Mouse (Mus musculus): ENCODE data around the gene Insl3. TPM values are rescaled to one million over a fixed set of nuclear protein-coding genes. Genes with fewer than 3 reads are reported as not detected.

Gene Insl3
- polyA plus RNA-seq, 1 experiment from 2014 or later = not detected

GRCm38 (mm10) chr8:71668220-71668975 lies 20.6 kb upstream of the Insl3 start:
- H3K27me3 ChIP-seq = peaks cover 56% of the 10 kb centered on the region
- ATAC-seq (ENCODE audit: low FRiP score) = no peak
- 4% methylated on average over 21 of the region's 21 CpGs for WGBS
- peaks cover 6% of the 10 kb centered on the region; the same call in 1 of the 2 replicates for H3K36me3 ChIP-seq
- H3K4me1 ChIP-seq = peaks cover 53% of the 10 kb centered on the region
- H3K9ac ChIP-seq = peak overlapping the region; percentile 45
- H3K27ac ChIP-seq = peak overlapping the region; percentile 56
- peak overlapping the region; percentile 10; the same call in 1 of the 2 replicates for H3K4me3 ChIP-seq
- peak overlapping the region; percentile 37 for H3K4me2 ChIP-seq (replicated peaks)
- H3K9me3 ChIP-seq (replicated peaks) = no peaks in the 10 kb centered on the region

DNA sequence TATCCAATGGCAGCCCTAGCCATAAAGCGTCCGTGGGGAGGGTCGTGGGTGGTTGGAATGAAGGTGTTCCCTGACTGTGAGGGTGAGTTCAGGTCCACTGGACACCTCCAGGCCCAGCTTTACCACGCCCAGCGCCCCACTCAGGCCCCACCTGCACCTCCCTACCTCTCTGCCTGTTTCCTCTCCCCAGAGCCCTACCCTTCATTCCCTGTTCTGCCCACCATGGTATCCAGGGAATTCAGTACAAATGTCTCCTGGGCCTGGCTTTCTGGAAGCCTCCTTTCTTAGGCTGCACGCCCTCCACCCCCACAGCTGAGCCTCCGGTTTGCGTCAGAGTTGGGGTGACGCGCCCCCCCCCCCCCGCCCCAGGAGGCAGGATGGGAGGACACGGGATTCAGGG lies 18.8 kb upstream of the Insl3 start:
- ATAC-seq (ENCODE audit: low FRiP score) = peak; percentile 18
- Histone ChIP-seq H3K36me3 (no peaks in the 10 kb centered on the region), H3K4me3 (peak overlapping the region; percentile 70), H3K9me3 (replicated peaks) (no peaks in the 10 kb centered on the region), H3K27me3 (peaks cover 51% of the 10 kb centered on the region), H3K27ac (peak overlapping the region; percentile 88), H3K4me1 (peaks cover 50% of the 10 kb centered on the region), H3K4me2 (replicated peaks) (peak overlapping the region; percentile 93), H3K9ac (peak overlapping the region; percentile 76)
- WGBS = 6% methylated on average over 11 of the region's 12 CpGs

- Histone ChIP-seq H3K27ac (peak overlapping the region; percentile 88), H3K4me2 (replicated peaks) (peak overlapping the region; percentile 93), H3K4me1 (peaks cover 44% of the 10 kb centered on the region), H3K36me3 (no peaks in the 10 kb centered on the region), H3K9ac (peak overlapping the region; percentile 76), H3K9me3 (replicated peaks) (no peaks in the 10 kb centered on the region), H3K4me3 (peak overlapping the region; percentile 70), H3K27me3 (peaks cover 58% of the 10 kb centered on the region)
- WGBS = 1% methylated on average over 48 of the region's 64 CpGs
- ATAC-seq (ENCODE audit: low FRiP score) = peak; percentile 63
These were observed 18.1 kb upstream of the Insl3 start for GRCm38 (mm10) chr8:71670621-71671548.

- peak; percentile 75 for ATAC-seq (ENCODE audit: low FRiP score)
- H3K4me2 ChIP-seq (replicated peaks) = peak within 1 kb of the TSS; percentile 93
- peaks cover 60% of the 10 kb centered on the region for H3K27me3 ChIP-seq
- WGBS = under 1% methylated on average over 42 of the region's 42 CpGs
- H3K36me3 ChIP-seq = no peaks in the 10 kb centered on the region
- H3K27ac ChIP-seq = peak within 1 kb of the TSS; percentile 88
- peaks cover 38% of the 10 kb centered on the region for H3K4me1 ChIP-seq
- H3K9me3 ChIP-seq (replicated peaks) = no peaks in the 10 kb centered on the region
- peak within 1 kb of the TSS; percentile 76 for H3K9ac ChIP-seq
- H3K4me3 ChIP-seq = peak within 1 kb of the TSS; percentile 70
These were observed 17.5 kb upstream of the Insl3 start, which contains the start of gene Unc13a for GRCm38 (mm10) chr8:71671549-71671965. Gene Unc13a (minus strand): TSS chr8:71671757.

GRCm38 (mm10) chr8:71672168-71672735 lies 16.8 kb upstream of the Insl3 start:
- peak overlapping the region; percentile 93 for H3K4me2 ChIP-seq (replicated peaks)
- peak overlapping the region; percentile 70 for H3K4me3 ChIP-seq
- H3K9ac ChIP-seq = no peak overlapping the region
- no peak for ATAC-seq (ENCODE audit: low FRiP score)
- peak overlapping the region; percentile 88; the same call in 1 of the 2 replicates for H3K27ac ChIP-seq
- 66% methylated on average over 6 of the region's 6 CpGs for WGBS
- no peaks in the 10 kb centered on the region for H3K36me3 ChIP-seq
- peaks cover 61% of the 10 kb centered on the region for H3K27me3 ChIP-seq
- no peaks in the 10 kb centered on the region for H3K9me3 ChIP-seq (replicated peaks)
- peaks cover 34% of the 10 kb centered on the region for H3K4me1 ChIP-seq

DNA sequence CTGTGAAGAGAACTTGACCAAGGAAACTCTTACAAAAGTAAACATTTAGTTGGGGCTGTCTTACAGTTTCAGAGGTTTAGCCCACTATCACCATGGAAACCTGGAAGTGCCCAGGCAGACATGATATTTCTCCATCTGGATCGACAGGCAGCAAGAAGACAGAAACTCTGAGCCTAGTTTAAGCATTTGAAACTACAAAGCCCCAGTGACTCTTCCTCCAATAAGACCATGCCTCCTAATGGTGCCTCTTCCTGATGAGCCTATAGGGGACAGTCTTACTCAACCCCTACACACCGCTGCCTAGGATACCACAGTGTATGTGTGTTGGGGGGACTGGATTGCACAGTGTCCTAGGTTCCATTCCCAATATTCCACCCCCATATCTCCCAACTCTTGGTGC lies 14.9 kb upstream of the Insl3 start:
- Histone ChIP-seq H3K4me1 (peaks cover 18% of the 10 kb centered on the region), H3K4me3 (no peak overlapping the region), H3K9ac (no peak overlapping the region), H3K9me3 (replicated peaks) (0 out of 2 replicates have a peak, but pooled peaks cover 4% of the 10 kb centered on the region), H3K36me3 (no peaks in the 10 kb centered on the region), H3K27me3 (peaks cover 62% of the 10 kb centered on the region), H3K4me2 (replicated peaks) (no peak overlapping the region), H3K27ac (no peak overlapping the region)
- WGBS = 80% methylated on average over 2 of the region's 2 CpGs
- ATAC-seq (ENCODE audit: low FRiP score) = no peak

GRCm38 (mm10) chr8:71675456-71676019 lies 13.5 kb upstream of the Insl3 start:
- Histone ChIP-seq H3K4me2 (replicated peaks) (peak overlapping the region; percentile 92), H3K4me3 (peak overlapping the region; percentile 67; the same call in 1 of the 2 replicates), H3K36me3 (no peaks in the 10 kb centered on the region), H3K27me3 (peaks cover 65% of the 10 kb centered on the region), H3K4me1 (peaks cover 19% of the 10 kb centered on the region), H3K9me3 (replicated peaks) (0 out of 2 replicates have a peak, but pooled peaks cover 4% of the 10 kb centered on the region), H3K27ac (no peak overlapping the region), H3K9ac (peak overlapping the region; percentile 75; the same call in 1 of the 2 replicates)
- 24% methylated on average over 9 of the region's 9 CpGs for WGBS
- no peak for ATAC-seq (ENCODE audit: low FRiP score)

DNA sequence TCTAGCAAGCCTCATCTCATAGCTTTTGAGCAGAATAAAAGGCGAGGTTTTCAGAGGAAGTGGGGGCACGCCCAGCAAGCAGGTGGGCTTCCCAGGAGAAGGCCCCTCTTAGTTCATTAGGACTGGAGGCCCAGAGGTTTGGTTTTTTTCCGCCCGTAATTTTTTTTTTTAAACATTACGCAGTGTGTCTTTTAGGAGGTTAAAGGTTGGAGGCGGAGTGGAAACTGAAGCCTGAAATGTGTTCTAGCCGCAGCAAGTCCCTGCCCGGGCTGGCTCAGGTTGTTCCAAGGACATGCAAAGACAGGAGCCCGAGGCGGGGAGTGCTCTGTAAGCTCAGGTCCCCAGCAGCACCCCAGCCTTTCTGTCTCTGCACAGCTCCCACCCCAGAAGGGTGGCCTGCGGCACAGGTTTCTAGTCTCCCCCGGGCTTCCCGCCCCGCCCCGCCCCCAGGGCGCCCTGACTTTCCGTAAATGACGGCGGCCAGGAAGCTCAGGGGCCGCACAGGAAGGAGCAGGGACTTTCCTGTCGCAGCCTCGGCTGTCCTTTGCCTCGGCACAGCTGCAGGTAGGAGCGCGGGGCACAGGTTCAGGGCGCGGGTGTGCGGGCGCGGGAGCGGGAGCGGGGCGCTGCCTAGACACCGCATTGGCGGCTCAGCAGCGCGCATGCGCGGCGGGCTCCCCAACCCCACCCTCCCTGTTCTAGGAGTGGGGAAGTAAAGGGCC lies 12.8 kb upstream of the Insl3 start, which contains the start of gene Jak3:
Jak3 (plus strand) TSS at position 277 of the 722 bp plus-strand sequence.
- H3K4me1 ChIP-seq = peaks cover 17% of the 10 kb centered on the region
- WGBS = 2% methylated on average over 39 of the region's 40 CpGs
- peaks cover 71% of the 10 kb centered on the region for H3K27me3 ChIP-seq
- H3K9me3 ChIP-seq (replicated peaks) = 0 out of 2 replicates have a peak, but pooled peaks cover 4% of the 10 kb centered on the region
- no peaks in the 10 kb centered on the region for H3K36me3 ChIP-seq
- H3K4me2 ChIP-seq (replicated peaks) = peak within 1 kb of the TSS; percentile 92
- ATAC-seq (ENCODE audit: low FRiP score) = peak; percentile 36; the same call in 1 of the 2 replicates
- H3K27ac ChIP-seq = 0 out of 2 replicates have a peak within 1 kb of the TSS, but pooled peaks have one; percentile 4
- peak within 1 kb of the TSS; percentile 75 for H3K9ac ChIP-seq
- peak within 1 kb of the TSS; percentile 67 for H3K4me3 ChIP-seq

DNA sequence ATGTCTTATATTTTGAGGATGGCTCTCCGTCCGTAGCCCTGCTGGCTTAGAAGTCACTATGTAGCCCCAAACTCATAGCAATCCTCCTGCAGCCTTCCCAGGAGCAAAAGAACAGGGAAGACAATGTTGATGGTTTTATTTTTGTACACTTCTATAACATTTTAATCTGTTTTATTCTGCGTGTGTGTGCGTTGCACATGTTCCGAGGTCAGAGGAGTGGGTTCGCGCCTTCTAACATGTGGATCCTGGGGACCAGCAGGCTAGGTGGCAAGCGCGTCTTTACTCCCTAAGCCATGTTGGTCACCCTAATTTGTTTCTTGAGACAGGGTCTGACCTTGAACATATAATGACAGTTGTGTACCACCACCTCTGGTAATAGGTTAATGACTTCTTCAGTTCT lies 12.2 kb upstream of the Insl3 start:
- Histone ChIP-seq H3K27me3 (peaks cover 77% of the 10 kb centered on the region), H3K27ac (no peak overlapping the region), H3K9me3 (replicated peaks) (0 out of 2 replicates have a peak, but pooled peaks cover 4% of the 10 kb centered on the region), H3K36me3 (no peaks in the 10 kb centered on the region), H3K4me3 (peak overlapping the region; percentile 67), H3K4me2 (replicated peaks) (peak overlapping the region; percentile 92), H3K9ac (peak overlapping the region; percentile 75), H3K4me1 (peaks cover 16% of the 10 kb centered on the region)
- ATAC-seq (ENCODE audit: low FRiP score) = no peak
- 50% methylated on average over 9 of the region's 9 CpGs for WGBS

DNA sequence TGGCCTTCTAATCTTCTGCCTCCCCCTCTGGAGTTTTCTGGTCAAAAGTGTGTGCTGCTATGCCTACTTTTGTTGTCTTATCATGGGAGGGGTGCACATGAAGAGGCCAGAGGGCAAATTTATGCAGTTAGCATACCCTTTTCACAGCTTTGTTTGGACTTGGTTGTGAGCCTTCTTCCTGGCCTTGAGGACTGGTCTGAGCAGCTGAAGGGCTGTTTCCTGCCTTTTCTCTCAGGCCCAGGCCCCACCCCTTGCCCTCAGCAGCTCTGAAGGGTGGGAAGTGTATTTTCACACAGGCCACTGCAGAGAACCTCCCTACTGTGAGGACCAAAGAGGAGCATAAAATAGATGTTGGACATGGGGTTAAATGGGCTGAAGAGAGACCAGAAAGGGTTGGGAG lies 11.5 kb upstream of the Insl3 start:
- Histone ChIP-seq H3K27ac (no peak overlapping the region), H3K9me3 (replicated peaks) (0 out of 2 replicates have a peak, but pooled peaks cover 4% of the 10 kb centered on the region), H3K9ac (no peak overlapping the region), H3K4me1 (peaks cover 14% of the 10 kb centered on the region), H3K27me3 (peaks cover 84% of the 10 kb centered on the region), H3K36me3 (no peaks in the 10 kb centered on the region), H3K4me3 (no peak overlapping the region), H3K4me2 (replicated peaks) (no peak overlapping the region)
- no peak for ATAC-seq (ENCODE audit: low FRiP score)

DNA sequence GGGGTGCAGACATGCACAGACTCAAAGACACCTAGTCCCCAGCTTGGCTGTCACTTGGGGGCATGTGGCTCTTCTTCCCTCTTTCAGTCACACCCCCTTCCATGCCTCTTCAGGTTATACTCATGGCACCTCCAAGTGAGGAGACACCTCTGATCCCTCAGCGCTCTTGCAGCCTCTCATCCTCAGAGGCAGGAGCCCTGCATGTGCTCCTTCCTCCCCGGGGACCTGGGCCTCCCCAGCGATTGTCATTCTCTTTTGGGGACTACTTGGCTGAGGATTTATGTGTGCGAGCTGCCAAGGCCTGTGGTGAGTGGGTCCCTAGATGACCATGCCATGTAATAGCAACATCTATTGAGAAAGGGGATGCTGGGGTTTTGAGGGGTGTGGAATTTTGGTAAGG lies 10.8 kb upstream of the Insl3 start:
- 45% methylated on average over 4 of the region's 4 CpGs for WGBS
- H3K4me2 ChIP-seq (replicated peaks) = no peak overlapping the region
- no peak overlapping the region for H3K27ac ChIP-seq
- H3K36me3 ChIP-seq = no peaks in the 10 kb centered on the region
- H3K9me3 ChIP-seq (replicated peaks) = 0 out of 2 replicates have a peak, but pooled peaks cover 4% of the 10 kb centered on the region
- H3K4me1 ChIP-seq = peaks cover 14% of the 10 kb centered on the region
- H3K27me3 ChIP-seq = peaks cover 84% of the 10 kb centered on the region
- H3K9ac ChIP-seq = no peak overlapping the region
- no peak overlapping the region for H3K4me3 ChIP-seq
- no peak for ATAC-seq (ENCODE audit: low FRiP score)
